Mouse (Mus musculus) right cerebral cortex, postnatal 25 days (tissue): ENCODE measurements around the gene Zkscan4.
"Not testable (repeated sequence)": the region's sequence is repeated elsewhere in the genome, so short reads cannot be mapped to it uniquely, and the experiment has no call there.

Source experiments
- DNase-seq: peaks from one replicate; pipeline ENCODE4 v3.0.0; 2022

The Zkscan4 gene

DNA sequence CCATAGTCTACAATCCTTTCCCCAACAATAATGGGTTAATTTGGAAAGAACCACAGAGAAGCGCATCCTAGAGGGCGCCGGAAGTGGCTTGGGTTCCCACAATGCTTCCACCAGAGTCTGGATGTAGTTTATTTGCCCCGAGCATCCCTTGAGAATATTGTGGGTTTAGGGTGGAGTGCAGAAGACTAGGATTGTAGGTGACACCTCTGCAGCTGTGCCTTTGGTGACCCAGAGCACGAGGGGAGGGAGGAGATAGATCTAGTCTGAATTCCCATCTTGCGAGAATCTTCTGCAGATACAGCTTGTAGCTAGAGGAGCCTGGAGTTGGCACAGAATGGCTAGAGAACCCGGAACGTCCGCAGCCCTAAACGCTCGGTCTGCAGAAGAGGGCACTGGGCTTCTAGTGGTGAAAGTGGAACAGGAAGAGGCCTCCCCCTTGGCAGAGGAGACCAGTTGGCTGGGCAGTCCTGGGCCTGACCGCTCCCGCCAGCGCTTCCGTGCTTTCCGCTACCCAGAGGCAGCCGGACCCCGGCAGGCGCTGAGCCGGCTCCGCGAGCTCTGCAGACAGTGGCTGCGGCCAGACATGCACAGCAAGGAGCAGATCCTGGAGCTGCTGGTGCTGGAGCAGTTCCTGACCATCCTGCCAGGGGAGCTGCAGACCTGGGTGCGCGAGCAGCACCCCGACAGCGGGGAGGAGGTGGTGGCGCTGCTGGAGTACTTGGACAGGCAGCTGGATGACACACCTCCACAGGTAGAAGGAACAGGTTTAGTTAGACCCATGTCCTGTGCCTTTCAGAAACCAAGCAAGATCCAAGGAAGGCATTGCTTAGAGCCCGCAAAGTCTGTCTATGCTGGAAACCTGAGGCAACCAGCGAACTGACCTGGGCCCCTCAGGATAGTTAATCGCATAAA is at the start of gene Zkscan4, which contains the start of gene Gm10065:
Gene Zkscan4 (plus strand): TSS at position 149 of the 912 bp plus-strand sequence.
Gene Gm10065 (minus strand): TSS at position 683 of the 912 bp plus-strand sequence.
- DNase-seq, result peak; percentile 77

DNA sequence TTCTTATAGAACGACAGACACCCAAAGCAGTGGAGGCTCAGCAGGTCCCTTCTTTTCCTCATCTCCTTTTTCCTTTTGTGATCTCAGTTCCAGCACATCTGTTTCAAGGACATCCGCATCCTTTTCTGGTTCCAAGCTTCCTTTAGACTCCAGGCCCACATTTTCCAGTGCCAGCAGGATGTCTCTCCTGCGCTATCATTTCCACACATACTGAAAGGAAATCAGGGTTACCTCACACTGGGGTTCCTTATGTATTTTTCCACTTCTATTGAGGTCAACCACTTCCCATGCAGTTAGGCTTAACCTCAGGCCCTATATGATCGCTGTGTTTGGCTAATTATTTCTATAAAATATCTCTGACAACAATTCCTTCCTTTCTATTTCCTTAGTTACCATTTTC is 43.2 kb upstream of the Zkscan4 start:
- no peak for DNase-seq

GRCm38 (mm10) chr13:21440503-21441206 is 38.1 kb upstream of the Zkscan4 start, which contains the start of gene Pgbd1:
Pgbd1 (minus strand) TSS chr13:21441058.
- DNase-seq, result peak; percentile 67

DNA sequence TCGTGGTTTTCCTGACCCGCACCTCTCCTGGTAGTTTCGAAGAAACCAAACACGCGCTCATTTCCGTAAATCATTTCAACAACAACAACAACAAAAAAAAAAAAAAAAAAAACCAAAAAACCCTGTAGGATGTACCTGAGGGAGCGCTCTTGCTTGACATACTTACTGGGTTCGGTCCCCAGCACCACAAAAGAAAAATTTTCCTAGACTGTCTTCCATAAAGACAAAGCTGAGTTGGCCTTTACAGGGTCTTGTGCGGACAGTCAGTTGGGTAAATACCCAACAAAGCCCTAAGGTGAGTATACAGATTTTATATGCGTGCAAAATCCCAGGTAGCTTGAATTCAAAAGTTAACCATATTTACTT is 37.5 kb upstream of the Zkscan4 start:
- DNase-seq, result no peak

- no peak for DNase-seq
Observed at GRCm38 (mm10) chr13:21446796-21447195, 31.9 kb upstream of the Zkscan4 start.

GRCm38 (mm10) chr13:21447856-21448614 is 30.7 kb upstream of the Zkscan4 start:
- DNase-seq, result no peak

- no peak for DNase-seq
Observed at GRCm38 (mm10) chr13:21453042-21453441, 25.7 kb upstream of the Zkscan4 start.

GRCm38 (mm10) chr13:21453449-21453848 is 25.3 kb upstream of the Zkscan4 start, which contains the start of gene Zscan26:
Zscan26 (minus strand) TSS chr13:21453730.
- DNase-seq, result peak; percentile 83

GRCm38 (mm10) chr13:21454133-21454532 is 24.6 kb upstream of the Zkscan4 start:
- no peak for DNase-seq

- no peak for DNase-seq
Observed at GRCm38 (mm10) chr13:21456347-21456746, 22.4 kb upstream of the Zkscan4 start.

DNA sequence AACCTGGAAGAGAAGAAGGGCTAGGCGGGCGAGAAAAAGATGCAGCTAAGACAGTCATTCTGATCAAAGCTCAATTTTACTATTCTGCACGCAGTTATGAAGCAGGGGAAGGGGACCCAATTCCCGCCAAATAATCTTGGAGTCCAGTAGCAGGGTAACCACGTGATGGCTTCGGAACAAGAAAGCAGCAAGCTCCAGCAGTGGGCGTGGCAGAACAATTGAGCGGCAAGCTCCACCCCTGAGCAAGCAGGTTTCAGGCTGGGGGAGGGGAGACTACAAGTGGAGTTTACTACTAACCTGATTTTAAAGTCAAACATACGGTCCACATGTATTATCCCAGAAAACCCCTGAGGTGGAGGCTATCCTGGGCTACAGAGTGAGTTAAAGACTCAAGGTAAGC is 16.2 kb upstream of the Zkscan4 start:
- DNase-seq, result not testable (repeated sequence)

DNA sequence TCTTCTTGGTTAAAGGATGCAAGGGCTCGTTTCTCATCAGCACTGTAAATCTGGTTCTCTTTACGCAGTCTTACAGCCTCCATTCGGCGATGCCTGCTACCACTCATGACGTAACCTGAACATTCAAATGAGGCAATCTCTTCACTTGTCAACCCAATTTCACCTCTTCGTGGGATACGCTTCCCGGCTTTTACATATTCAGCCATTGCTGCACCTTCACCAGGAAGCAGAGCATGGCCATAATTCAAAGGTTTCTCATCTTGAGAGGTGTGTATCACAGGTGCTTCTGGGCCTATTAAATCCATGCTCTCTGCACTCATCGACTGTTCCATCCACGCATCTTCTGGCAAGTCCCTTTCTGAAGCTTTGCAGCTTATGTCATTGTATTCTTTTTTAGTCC is 11.4 kb upstream of the Zkscan4 start:
- no peak for DNase-seq

- DNase-seq, result peak; percentile 81
Observed at GRCm38 (mm10) chr13:21468061-21469019, 10.4 kb upstream of the Zkscan4 start, which contains the start of gene Nkapl. Nkapl (minus strand) TSS chr13:21468509.

GRCm38 (mm10) chr13:21469097-21469496 is 9.6 kb upstream of the Zkscan4 start:
- no peak for DNase-seq

- DNase-seq, result no peak
Observed at GRCm38 (mm10) chr13:21472427-21472826, 6.3 kb upstream of the Zkscan4 start.

- no peak for DNase-seq
Observed at GRCm38 (mm10) chr13:21486881-21487280, 8.2 kb downstream of the Zkscan4 start.

DNA sequence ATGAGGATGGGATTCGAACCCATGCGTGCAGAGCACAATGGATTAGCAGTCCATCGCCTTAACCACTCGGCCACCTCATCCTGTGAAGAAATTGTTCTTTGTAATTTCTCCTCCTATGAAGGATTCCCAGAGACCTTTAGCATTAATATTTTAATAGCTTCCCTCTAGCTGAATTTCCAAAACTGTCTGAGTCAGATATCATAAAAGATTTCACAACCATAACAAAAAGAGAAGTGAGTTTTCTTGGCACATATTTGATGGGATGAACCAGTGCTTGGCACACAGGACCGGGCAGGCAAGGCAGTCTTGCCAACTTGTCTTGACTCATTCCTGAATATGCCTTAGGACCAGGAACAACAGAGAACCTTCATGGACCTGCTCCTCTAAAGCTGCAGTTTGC is 14.1 kb downstream of the Zkscan4 start:
- DNase-seq, result no peak

DNA sequence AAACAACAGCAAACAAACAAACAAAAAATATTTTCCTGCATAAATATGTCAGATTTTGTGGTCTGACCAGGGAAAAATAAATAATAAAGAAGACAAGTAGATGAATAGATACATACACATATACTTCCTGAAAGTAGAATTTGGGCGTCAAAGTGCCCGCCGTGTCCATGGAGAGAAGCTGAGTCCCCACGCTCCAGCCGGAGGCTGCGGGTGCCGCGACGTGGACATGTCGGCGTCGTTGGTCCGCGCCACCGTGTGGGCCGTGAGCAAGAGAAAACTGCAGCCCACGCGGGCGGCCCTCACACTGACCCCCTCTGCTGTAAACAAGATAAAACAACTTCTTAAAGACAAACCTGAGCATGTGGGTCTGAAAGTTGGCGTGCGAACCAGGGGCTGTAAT is 16.4 kb downstream of the Zkscan4 start, which contains the start of gene AK157302:
Gene AK157302 (plus strand): TSS at position 144 of the 400 bp plus-strand sequence.
- DNase-seq, result no peak

DNA sequence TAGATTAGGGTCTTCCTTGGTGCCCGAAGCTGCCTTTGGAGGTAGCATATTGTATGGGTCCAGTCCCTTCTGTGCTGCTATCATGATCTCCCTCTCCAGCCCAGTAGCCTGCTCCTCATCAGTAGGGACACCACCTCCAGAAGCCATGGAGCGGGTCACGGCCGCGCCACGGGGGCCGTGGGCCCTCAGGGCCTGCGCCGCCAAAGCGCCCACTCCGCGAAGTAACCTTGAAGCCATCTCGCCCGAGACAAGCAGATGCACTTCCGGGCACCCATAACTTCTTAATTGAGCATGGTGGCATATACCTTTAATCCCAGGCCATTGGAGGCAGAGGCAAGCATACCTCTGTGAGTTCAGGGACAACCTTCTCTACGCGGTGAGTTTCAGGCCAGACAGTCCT is 22.5 kb downstream of the Zkscan4 start, which contains the start of gene Gm11273:
Gene Gm11273 (minus strand): TSS at position 237 of the 400 bp plus-strand sequence.
- DNase-seq, result not testable (repeated sequence)

DNA sequence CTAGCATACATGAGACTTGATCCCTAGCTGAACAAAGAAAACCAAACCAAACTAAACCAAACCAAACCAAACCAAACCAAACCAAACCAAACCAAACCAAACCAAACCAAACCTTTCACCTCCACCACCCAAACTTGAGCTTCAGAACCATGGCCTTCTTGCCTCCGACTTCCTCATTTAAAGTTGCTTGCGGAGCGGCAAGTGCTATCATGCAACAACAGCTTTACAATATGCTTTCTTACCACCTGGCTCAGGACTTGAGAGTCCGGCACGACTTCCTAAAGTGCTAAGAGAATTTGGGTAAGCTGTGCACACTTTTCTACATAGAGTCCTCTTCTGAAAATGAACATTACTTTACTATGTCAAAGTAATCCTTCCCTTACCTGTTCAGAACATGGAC is 23.6 kb downstream of the Zkscan4 start:
- no peak for DNase-seq

GRCm38 (mm10) chr13:21506221-21506649 is 27.5 kb downstream of the Zkscan4 start:
- DNase-seq, result peak; percentile 81
